Mouse (Mus musculus) liver, embryonic 14.5 days (tissue): ENCODE measurements around the gene Sdc3.

ENCODE experiments used
- CTCF ChIP-seq: IDR thresholded peaks from 2 replicates; pipeline ENCODE4 v1.5.1; 2016; ENCODE audit warnings: antibody characterized with exemption, low read depth, control low read depth
- EP300 ChIP-seq: IDR thresholded peaks from 2 replicates; pipeline ENCODE4 v1.6.1; 2016; ENCODE audit warnings: antibody characterized with exemption, low read depth

- no peak for TF ChIP-seq EP300
- TF ChIP-seq CTCF: no peak
Measured at GRCm38 (mm10) chr4:130801198-130801597, 8.9 kb downstream of the Sdc3 start.
